Mouse (Mus musculus) ES-CJ7 (cell line): Measurements from ENCODE around the gene Cdh11.
A peak's percentile ranks its signal among the peaks of the same experiment; 100 is the strongest.

Source experiments
- DNase-seq: peaks from one replicate; pipeline ENCODE4 v3.0.0; 2011; ENCODE audit warnings: low read depth, low spot score

Gene Cdh11

DNA sequence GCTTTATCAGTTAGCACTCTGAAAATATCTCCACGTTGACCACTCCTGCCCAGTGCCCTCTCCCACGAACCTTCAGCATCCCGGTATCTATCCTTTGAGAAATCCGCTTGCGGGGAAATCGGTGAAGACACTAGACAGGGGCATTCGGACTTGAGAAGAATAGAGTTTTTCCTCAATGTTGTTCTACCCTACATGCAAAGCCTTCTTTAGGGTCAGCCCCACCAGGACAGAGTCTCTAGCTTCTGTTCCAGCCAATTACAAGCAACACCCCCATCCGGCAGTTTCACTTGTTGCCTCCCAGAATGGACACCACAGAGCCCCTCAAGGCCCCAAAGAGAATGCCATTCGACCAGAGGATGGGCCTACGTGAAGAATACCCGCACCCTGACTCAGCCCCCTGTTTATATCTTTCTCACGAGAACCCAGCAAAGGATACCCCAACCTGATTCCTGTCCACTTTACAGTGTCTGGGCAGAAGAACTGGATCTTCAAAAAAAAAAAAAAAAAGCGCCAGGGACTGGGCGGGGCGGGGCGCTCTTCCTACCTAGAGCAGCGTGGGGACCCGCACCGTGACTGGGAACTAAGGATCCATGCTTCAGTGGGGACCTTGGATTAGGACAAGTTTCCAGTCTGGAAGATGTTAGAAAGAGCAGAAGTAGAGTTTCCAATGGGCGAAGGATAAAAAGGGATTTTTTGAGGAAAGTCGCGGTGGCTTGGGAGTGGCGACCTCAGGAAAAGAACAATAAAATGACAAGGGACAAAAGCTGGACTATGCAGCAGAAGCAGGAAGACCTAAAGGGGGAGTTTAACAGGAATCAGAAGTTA is at the start of gene Cdh11:
Cdh11 (minus strand) TSS at position 51 of the 825 bp plus-strand sequence.
- DNase-seq = peak; percentile 17

DNA sequence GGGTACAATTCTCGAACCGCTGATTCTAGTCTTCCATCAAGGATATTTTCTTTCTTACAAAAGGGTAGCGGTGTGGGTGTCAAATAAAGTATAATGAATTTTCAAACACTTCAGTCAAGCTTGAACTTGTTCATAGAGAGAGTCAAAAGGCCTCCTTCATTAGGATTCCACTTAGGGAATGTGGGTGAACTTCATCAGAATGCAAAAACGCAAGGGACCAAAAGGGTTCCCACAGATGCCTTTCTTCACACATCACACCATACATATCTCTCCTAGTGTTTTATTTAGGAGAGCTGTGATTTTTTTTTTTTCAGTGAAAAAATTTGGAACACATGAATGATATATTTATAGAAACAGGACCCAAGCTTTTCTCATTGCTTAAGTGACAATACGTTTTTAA is 28.5 kb upstream of the Cdh11 start:
- no peak for DNase-seq

DNA sequence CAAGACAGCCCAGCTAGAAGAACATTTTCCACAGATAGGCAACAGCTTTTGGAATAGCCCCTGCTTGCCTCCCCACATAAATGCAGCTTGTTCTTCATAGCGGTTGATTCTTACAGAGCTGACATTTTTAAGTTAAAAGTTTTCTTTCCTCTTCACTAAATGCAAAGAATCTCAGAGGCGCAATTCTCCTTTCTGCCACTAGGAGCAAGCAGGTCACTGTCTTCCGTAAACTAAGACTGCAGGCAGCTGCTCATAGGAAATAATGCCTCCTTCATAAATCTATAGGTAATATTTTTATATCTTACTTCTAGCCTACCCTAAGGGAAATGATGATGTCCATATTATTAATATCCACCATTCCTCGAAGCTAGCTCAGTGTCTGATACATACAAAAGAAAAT is 4.9 kb upstream of the Cdh11 start:
- DNase-seq = peak; percentile 61

GRCm38 (mm10) chr8:102786467-102787360 is 1.3 kb upstream of the Cdh11 start:
- peak; percentile 36 for DNase-seq

DNA sequence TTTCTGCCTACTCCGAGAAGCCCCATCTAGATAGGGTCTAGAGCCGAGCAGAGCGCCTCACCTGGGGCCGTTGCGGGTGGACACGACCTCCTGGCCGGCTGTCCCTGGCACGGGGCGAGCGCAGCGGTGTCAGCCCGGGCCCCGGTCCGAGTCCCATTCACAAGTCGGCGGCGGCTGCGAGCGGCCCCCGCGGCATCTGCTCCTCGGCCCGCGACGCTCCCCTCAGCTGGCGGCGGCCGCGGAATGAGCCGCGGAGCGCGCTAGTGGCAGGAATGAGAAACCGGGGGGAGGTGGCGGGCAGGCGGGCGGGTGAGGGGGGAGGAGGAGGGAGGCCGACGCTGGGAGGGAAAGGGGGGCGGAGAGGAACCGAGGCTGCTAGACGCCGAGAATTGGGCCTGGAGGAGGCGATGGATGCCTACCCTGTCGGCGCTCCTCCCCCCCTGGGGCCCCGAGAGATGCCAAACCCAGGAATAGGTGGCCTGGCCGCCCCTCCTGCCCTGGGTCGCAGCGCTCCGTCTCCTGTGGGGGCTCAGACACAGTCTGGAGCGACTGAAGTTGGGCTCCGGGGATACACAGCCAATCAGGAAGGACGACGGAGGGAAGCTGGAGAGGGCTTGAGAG is 497 bp downstream of the Cdh11 start:
- DNase-seq = peak; percentile 28

DNA sequence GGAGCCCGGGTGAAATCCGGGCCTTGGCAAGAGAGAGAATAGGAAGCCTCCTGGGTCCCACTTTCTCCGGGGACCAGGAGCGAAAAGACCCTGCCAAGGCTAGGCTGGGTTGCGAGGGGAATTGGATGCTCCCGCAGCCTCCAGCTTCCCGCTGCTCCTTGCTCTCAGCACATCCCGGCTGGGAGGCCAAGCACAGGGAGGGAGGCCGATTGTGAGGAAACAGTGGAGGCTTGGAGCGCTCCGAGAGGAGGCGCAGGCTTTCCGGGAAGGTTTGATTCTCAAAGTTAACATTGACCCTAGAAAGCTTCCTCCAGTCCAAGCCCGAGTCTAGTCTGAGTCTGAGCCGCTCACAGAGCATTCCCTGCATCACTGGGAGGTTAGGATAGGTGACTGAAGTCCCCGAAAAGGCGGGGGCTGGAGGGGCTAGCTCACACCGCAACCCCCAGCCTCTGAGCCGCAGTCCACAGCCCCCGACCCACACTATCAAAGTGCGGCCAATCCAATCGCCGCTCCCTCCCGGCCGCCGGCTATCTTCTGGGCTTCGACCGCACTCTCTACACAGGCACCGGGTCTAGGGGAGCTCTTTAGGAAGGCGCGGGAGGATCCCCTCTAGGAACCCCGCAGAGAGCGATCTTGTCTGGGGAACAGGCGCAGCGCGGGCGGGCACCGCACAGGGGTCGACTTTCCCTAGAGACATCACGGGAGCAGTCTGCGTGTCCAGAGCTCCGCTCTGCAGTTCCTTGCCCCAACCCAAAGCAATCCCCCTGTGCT is 1.4 kb downstream of the Cdh11 start:
- DNase-seq = peak; percentile 69

DNA sequence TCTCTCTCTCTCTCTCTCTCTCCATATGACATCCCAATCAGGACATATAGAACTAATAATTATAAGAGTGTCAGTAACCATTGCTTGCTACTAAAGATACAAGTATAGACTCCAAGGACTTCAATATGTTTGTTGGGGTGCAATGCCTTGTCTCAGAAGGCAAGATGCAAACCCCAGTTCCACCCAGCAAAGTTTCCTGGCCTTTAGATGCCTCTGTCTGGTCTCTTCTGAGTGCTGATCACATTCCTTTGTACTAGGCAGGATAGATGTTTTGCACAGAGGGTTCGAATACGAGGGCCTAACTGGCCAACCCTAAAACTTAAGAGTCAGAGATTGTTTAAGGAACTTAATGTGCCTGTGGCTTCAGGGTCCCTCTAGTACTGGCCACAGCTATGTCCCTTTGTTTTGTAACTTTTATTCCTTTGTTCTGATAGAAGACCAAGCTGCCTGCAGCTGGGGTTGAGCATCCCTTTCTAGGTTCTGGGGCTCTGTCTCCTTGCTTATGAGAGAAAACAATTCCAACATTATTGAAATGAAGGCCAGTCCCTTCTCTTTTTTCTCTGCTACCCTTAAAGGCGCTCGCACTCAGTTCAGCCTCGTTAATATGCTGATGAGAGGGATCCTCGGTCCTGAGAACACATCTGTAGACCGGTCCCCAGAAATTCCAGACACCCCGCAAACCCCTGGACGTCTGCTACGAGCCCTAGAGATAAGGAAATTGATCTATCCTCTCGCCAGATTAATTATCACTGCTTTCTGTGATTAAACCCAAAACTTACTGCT is 2.5 kb downstream of the Cdh11 start:
- DNase-seq = no peak

DNA sequence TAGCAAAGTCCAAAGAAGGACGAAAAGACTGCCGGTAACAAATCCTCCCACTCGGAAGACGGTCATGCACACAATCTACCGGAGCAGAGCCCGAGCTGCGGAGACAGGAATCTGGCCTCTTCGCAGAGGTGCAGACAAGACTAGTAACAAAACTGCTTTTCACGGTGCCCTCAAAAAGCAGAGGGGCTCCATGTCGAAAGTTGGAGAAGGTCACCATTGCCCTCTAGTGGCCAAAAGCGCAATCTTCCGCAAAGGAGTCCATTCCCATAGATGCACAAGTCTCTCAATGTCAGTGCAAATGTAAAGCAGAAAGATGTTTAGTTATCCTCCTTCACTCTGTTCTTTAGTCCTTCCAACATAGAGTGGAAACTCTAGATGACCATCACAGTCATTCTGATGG is 4.5 kb downstream of the Cdh11 start:
- DNase-seq = peak; percentile 86

- no peak for DNase-seq
Observed at GRCm38 (mm10) chr8:102774594-102774993, 10.8 kb downstream of the Cdh11 start.

- DNase-seq = no peak
Observed at GRCm38 (mm10) chr8:102771456-102771855, 14.0 kb downstream of the Cdh11 start.

- no peak for DNase-seq
Observed at GRCm38 (mm10) chr8:102753839-102754238, 31.6 kb downstream of the Cdh11 start.

DNA sequence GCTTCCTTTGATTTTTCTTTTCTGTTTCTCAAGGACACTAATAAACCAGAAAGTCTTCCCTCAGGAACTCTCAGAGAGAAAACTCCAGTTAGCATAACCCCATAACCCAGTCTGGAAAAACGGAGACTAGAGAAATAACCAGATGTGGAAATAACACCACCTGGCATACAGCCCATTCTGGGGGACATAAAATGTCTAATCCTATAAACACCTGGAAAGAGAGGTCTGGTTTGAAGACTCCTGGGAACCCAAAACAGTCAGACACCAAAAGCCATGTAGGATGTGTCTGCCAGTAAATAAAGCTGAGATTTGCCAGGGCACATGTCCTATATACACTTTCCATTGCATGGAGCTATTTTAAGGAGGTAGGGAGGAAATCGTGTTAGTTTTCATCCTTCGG is 42.5 kb downstream of the Cdh11 start:
- DNase-seq = no peak

- DNase-seq = no peak
Observed at GRCm38 (mm10) chr8:102742008-102742591, 43.3 kb downstream of the Cdh11 start.

- no peak for DNase-seq
Observed at GRCm38 (mm10) chr8:102740963-102741362, 44.5 kb downstream of the Cdh11 start.

DNA sequence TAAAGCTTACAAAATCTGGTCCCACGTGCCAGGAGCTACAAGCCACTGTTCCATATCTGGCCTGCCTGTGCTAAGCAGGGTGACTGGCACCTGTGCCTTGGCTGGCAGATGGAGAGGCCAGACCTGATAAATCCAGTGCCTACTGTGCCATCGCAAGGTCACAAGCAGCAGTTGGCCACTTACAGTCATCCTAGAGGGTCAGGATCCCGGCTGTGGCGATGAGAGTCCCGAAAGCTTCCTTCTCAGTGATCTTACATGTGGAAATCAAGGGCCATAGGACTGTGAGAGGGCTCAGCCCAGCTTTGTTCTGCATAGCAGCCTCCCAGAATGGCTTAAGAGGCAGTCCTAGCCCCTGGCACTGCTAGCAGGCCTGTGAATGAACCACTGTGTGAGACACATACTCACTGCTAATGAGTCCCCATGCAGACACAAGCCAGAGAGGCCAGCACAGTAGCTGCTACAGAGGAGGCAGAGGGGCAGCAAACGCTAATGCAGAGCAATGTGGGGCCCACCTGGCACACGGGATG is 46.4 kb downstream of the Cdh11 start:
- no peak for DNase-seq

GRCm38 (mm10) chr8:102738395-102738794 is 47.0 kb downstream of the Cdh11 start:
- no peak for DNase-seq

GRCm38 (mm10) chr8:102734419-102734818 is 51.0 kb downstream of the Cdh11 start:
- no peak for DNase-seq

- DNase-seq = no peak
Observed at GRCm38 (mm10) chr8:102726206-102726935, 59.1 kb downstream of the Cdh11 start.

- DNase-seq = no peak
Observed at GRCm38 (mm10) chr8:102725496-102725895, 59.9 kb downstream of the Cdh11 start.
